11 mouse cellular contexts compared by ENCODE assay signal in the genomic region with DNA sequence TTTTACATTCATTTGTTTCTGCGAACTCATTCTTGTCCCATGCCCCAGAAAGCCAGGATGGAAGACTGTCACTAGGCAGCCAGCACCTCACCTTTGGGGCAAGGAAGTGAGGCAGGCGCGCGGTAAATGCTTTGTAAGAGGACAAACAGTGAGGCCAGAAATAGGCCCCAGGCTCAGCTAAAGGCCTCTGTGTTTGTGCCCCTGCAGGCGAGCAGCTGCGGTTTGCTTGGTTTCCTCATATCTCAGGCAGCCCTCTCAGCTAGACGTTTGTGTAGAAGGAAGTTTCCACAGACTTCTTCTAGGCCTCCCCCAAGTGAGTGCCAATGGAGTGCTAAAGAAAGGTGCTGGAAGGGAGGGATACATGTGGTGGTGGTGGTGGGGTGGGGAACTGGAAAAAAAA. TPM values are rescaled to one million over a fixed set of nuclear protein-coding genes. Genes with fewer than 3 reads are reported as not detected.
DNase-seq lines count a peak whose midpoint lies in the region; ATAC-seq and TF ChIP-seq lines count a peak whose summit lies in the region.
"Had no signal": no experiment of that assay in that cellular context is flagged by ENCODE, and none has a peak within 500 bp of the region (broad histone marks: within the 10 kb centered on the region; RNA-seq: fewer than 3 reads in every experiment).

No protein-coding gene starts in this region.

- no peak for TF ChIP-seq CTCF in lung, adult 2 months (IDR thresholded peaks at IDR 0.05; ENCODE audit: insufficient read depth, low read length)

- no peak overlapping the region for H3K9ac ChIP-seq in forebrain, embryonic 13.5 days

- peak; percentile 72 for ATAC-seq in granulocyte monocyte progenitor cell, adult 5-6 weeks (replicated peaks; ENCODE audit: poor library complexity, severe bottlenecking)
- no peak for ATAC-seq in forebrain, embryonic 13.5 days
- ATAC-seq: hindbrain, postnatal 0 days; Patski had no signal

- 71% methylated on average over 7 of the region's 7 CpGs for WGBS in lung, adult 2 months
- 89% methylated on average over 7 of the region's 7 CpGs for WGBS in forebrain, embryonic 13.5 days

- no peak for DNase-seq in lung, adult 2 months
- no peak for DNase-seq in lung, postnatal 10 days
- DNase-seq in naive thymus-derived CD4-positive, alpha-beta T cell, adult 2 months (ENCODE audit: low read depth): peak; percentile 68
- peak; percentile 69 for DNase-seq in thymus, postnatal 25 days
- no peak for DNase-seq in ovary, postnatal 10 days (ENCODE audit: low spot score)
- DNase-seq in ovary, postnatal 36 days (ENCODE audit: low spot score): no peak
- DNase-seq: gastrocnemius, postnatal 25 days had no signal

- peak overlapping the region; percentile 16 for H3K4me3 ChIP-seq in lung, adult 2 months (replicated peaks; ENCODE audit: extremely low read depth, low read depth, low read length)
- H3K4me3 ChIP-seq in forebrain, embryonic 13.5 days: no peak overlapping the region

- H3K27ac ChIP-seq in forebrain, embryonic 13.5 days: no peak overlapping the region
- H3K27ac ChIP-seq: hindbrain, postnatal 0 days had no signal

- no peak for TF ChIP-seq POLR2A in lung, adult 2 months (IDR thresholded peaks at IDR 0.05; ENCODE audit: borderline replicate concordance, extremely low read depth, low read depth, low read length)

- peaks cover 3% of the 10 kb centered on the region; the same call in 1 of the 2 replicates for H3K4me1 ChIP-seq in lung, adult 2 months (ENCODE audit: control insufficient read depth, insufficient read depth, low read length)
- H3K4me1 ChIP-seq in forebrain, embryonic 13.5 days: 0 out of 2 replicates have a peak, but pooled peaks cover 3% of the 10 kb centered on the region

- H3K36me3 ChIP-seq in forebrain, embryonic 13.5 days (ENCODE audit: poor library complexity, severe bottlenecking): no peaks in the 10 kb centered on the region

- H3K4me2 ChIP-seq in forebrain, embryonic 13.5 days: no peak overlapping the region

- no peaks in the 10 kb centered on the region for H3K9me3 ChIP-seq in forebrain, embryonic 13.5 days (replicated peaks)

- H3K27me3 ChIP-seq in forebrain, embryonic 13.5 days: no peaks in the 10 kb centered on the region; the same call in 1 of the 2 replicates
- H3K27me3 ChIP-seq: Patski had no signal

RNA-seq across cellular contexts. Expression of a gene that starts 18.0 kb away (rescaled TPM):
- 450 and 779 TPM in 2 replicates for polyA plus RNA-seq in lung, adult 2 months (2012; rRNA removed)
- total RNA-seq in granulocyte monocyte progenitor cell, adult 5-6 weeks (2014; fragmentation: Nextera tagmentation): 2,489 and 3,033 TPM in 2 replicates
- total RNA-seq in granulocyte monocyte progenitor cell, adult 5-6 weeks (2017): 1,767 and 2,018 TPM in 2 replicates
- 6,273 and 8,315 TPM in 2 replicates for polyA plus RNA-seq in forebrain, embryonic 13.5 days (2015; fragmentation: Nextera tagmentation; extraction: Ambion mirVana)

RNA-seq across cellular contexts. Expression of a gene that starts 37.0 kb away (rescaled TPM):
- 1.4 and 2.5 TPM in 2 replicates for polyA plus RNA-seq in lung, adult 2 months (2012; rRNA removed)
- 3.5 and 3.8 TPM in 2 replicates for total RNA-seq in granulocyte monocyte progenitor cell, adult 5-6 weeks (2014; fragmentation: Nextera tagmentation)
- total RNA-seq in granulocyte monocyte progenitor cell, adult 5-6 weeks (2017): 0.99 and 1.4 TPM in 2 replicates
- polyA plus RNA-seq in forebrain, embryonic 13.5 days (2015; fragmentation: Nextera tagmentation; extraction: Ambion mirVana): 0.08 and 0.13 TPM in 2 replicates
- polyA plus RNA-seq: Patski had no signal

Comparison
In these comparisons a context has a peak if more than half of its experiments do, and no peak if none do; other contexts are left out.
1. DNase-seq: peak in naive thymus-derived CD4-positive, alpha-beta T cell, adult 2 months (single experiment) and thymus, postnatal 25 days (single experiment); none in lung, adult 2 months (single experiment), lung, postnatal 10 days (single experiment), ovary, postnatal 10 days (single experiment) and ovary, postnatal 36 days (single experiment).